In the genomic region with DNA sequence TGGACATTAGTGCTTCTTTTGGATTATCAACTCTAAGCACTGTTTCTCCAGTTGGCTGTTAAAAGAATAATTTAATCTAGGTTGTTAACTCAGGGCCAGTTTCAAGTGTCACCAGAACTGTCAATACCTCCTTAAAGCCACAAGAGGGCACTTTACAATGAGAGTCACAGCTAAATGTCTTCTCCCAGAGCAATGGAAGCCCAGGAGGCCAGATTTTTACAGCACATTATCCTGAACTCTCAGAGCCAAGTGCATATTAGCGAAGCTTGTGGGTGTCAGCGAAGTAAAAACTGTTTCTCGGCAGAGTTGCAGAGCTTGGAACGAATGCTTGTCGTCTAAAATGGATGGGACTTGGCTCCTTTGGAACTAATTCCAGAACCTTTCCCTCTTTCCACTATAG, we compare ENCODE assay signal across 9 mouse cellular contexts.
DNase-seq lines count a peak whose midpoint lies in the region; ATAC-seq and TF ChIP-seq lines count a peak whose summit lies in the region.
"Had no signal": no experiment of that assay in that cellular context is flagged by ENCODE, and none has a peak within 500 bp of the region (broad histone marks: within the 10 kb centered on the region; RNA-seq: fewer than 3 reads in every experiment).

No protein-coding gene starts in this region.

- ATAC-seq in embryonic facial prominence, embryonic 11.5 days (replicated peaks; ENCODE audit: insufficient number of reproducible peaks, low FRiP score, low TSS enrichment, low read depth) = no peak

- H3K9ac ChIP-seq in embryonic facial prominence, embryonic 11.5 days (replicated peaks; ENCODE audit: low read length) = no peak overlapping the region
- H3K9ac ChIP-seq: embryonic facial prominence, embryonic 13.5 days; limb, embryonic 13.5 days had no signal

- H3K27ac ChIP-seq in left cerebral cortex, adult 2 months = no peak overlapping the region
- no peak overlapping the region for H3K27ac ChIP-seq in embryonic facial prominence, embryonic 11.5 days (replicated peaks; ENCODE audit: low read depth, low read length)
- H3K27ac ChIP-seq: embryonic facial prominence, embryonic 13.5 days; limb, embryonic 13.5 days had no signal

- H3K4me1 ChIP-seq in embryonic facial prominence, embryonic 11.5 days (ENCODE audit: control insufficient read depth, insufficient read depth, low read length) = no peaks in the 10 kb centered on the region; the same call in 1 of the 2 replicates

- TF ChIP-seq CTCF in left cerebral cortex, adult 2 months (IDR thresholded peaks at IDR 0.05) = peak; percentile 83

- DNase-seq in left cerebral cortex, adult 2 months (ENCODE audit: extremely low spot score in 1 of 2, low spot score in 2 of 2) = no peak
- no peak for DNase-seq in left cerebral cortex, postnatal 36 days (ENCODE audit: low spot score in 2 of 2)
- DNase-seq in brain, embryonic 18.5 days (ENCODE audit: low read depth, low spot score) = peak; percentile 26
- peak; percentile 69 for DNase-seq in embryonic facial prominence, embryonic 11.5 days (ENCODE audit: low spot score)
- peak; percentile 29 for DNase-seq in layer of hippocampus, adult 9-11 months
- peak; percentile 70 for DNase-seq in retina, postnatal 1 day
- no peak for DNase-seq in thymus, postnatal 10 days (ENCODE audit: low spot score in 2 of 2)

- H3K4me2 ChIP-seq in embryonic facial prominence, embryonic 11.5 days (ENCODE audit: low read depth, low read length) = no peak overlapping the region
- H3K4me2 ChIP-seq: embryonic facial prominence, embryonic 13.5 days; limb, embryonic 13.5 days had no signal

- H3K4me3 ChIP-seq in left cerebral cortex, adult 2 months = no peak overlapping the region
- H3K4me3 ChIP-seq in embryonic facial prominence, embryonic 11.5 days (ENCODE audit: low read depth, low read length) = no peak overlapping the region
- H3K4me3 ChIP-seq: embryonic facial prominence, embryonic 13.5 days; limb, embryonic 13.5 days had no signal

- H3K27me3 ChIP-seq in embryonic facial prominence, embryonic 11.5 days (ENCODE audit: control insufficient read depth, insufficient read depth, low read length) = no peaks in the 10 kb centered on the region
- H3K27me3 ChIP-seq: limb, embryonic 13.5 days had no signal

- H3K9me3 ChIP-seq in embryonic facial prominence, embryonic 11.5 days (replicated peaks; ENCODE audit: control insufficient read depth, low read length) = no peaks in the 10 kb centered on the region
- H3K9me3 ChIP-seq: embryonic facial prominence, embryonic 13.5 days; limb, embryonic 13.5 days had no signal

- 55% methylated on average over 5 of the region's 5 CpGs for WGBS in embryonic facial prominence, embryonic 11.5 days

- H3K36me3 ChIP-seq in embryonic facial prominence, embryonic 11.5 days (replicated peaks; ENCODE audit: control insufficient read depth, insufficient read depth, low read depth, low read length) = no peaks in the 10 kb centered on the region
- H3K36me3 ChIP-seq: embryonic facial prominence, embryonic 13.5 days; limb, embryonic 13.5 days had no signal

- intact Hi-C loops in left cerebral cortex, adult 2 months (cut with DNase I) = loop anchor here (1.0 to 5.0 kb wide), 4 partner anchors 112 to 286 kb away; no protein-coding TSS in a partner anchor
- intact Hi-C loops in left cerebral cortex, postnatal 36 days (cut with DNase I) = loop anchor here (5.0 to 10.0 kb wide), 2 partner anchors 229 to 292 kb away; partner anchors contain the start of gene Scg5

Comparison
In these comparisons a context has a peak if more than half of its experiments do, and no peak if none do; other contexts are left out.
1. DNase-seq: peak in brain, embryonic 18.5 days (single experiment), embryonic facial prominence, embryonic 11.5 days (single experiment), layer of hippocampus, adult 9-11 months (single experiment) and retina, postnatal 1 day (single experiment); none in left cerebral cortex, adult 2 months (0 of 2), left cerebral cortex, postnatal 36 days (0 of 2) and thymus, postnatal 10 days (0 of 2).